Mouse (Mus musculus): ENCODE data around the gene Gjd3.
"Not testable (repeated sequence)": the region's sequence is repeated elsewhere in the genome, so short reads cannot be mapped to it uniquely, and the experiment has no call there.

Gene Gjd3

DNA sequence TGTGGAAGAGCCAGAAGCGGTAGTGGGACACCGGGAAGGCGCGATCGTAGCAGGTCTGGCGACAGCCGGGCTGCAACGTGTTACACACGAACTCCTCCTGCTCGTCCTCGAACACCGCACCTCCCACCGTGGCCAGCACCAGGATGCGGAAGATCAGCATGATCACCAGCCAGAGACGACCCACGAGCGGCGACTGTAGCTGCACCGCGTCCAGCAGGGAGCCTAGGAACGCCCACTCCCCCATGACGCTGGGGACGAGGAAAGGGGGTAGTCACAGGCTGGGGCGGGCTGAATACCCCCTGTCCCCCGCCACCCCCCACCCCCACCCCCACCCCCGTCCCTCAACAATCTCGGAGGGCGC lies at the start of gene Gjd3:
Gene Gjd3, minus strand, starts transcription at position 244 of the 361 bp plus-strand sequence.
- DNase-seq (ENCODE audit: low spot score in 2 of 2), result no peak

DNA sequence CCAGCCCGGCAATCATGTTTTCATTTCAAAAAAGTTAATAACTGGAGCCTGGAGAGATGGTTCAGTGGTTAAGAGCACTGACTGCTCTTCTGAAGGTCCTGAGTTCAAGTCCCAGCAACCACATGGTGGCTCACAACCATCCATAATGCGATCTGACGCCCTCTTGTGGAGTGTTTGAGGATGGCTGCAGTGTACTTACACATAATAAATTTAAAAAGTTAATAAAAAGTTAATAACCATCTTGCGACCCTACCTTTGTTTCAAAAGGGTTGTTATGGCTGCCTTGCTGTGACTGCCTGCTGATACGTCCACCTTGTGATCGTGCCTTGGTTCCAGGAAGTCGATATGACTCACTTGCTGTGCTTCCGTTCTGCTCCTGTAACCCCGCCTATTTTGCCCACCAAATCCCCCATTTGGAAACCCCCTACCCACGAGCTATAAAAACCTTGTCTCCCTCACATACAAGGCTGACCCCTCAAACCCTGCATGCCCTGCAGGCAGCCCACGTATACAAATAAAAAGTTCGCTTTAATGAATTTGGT lies 44.2 kb upstream of the Gjd3 start:
- no peak for DNase-seq (ENCODE audit: low spot score in 2 of 2)

DNA sequence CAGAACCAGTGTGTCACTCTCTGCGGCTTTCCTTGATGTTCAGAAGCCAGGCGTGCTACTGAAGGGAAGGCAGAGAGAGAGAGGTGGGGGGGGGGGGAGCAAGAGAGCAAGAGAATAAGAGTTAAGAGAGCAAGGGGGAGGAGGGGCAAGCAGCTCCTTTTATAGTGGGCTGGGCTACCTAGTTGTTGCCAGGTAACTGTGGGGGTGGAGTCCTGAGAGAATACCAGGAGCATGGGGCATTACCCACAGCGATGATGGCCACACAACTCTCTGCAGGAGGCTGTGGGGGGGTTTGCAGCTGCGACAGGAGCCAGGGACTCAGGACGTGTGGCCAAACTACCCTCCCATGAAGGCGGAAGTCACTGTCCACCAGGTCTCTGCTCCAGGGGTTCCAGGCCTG lies 43.1 kb upstream of the Gjd3 start:
- no peak for DNase-seq (ENCODE audit: low spot score in 2 of 2)

DNA sequence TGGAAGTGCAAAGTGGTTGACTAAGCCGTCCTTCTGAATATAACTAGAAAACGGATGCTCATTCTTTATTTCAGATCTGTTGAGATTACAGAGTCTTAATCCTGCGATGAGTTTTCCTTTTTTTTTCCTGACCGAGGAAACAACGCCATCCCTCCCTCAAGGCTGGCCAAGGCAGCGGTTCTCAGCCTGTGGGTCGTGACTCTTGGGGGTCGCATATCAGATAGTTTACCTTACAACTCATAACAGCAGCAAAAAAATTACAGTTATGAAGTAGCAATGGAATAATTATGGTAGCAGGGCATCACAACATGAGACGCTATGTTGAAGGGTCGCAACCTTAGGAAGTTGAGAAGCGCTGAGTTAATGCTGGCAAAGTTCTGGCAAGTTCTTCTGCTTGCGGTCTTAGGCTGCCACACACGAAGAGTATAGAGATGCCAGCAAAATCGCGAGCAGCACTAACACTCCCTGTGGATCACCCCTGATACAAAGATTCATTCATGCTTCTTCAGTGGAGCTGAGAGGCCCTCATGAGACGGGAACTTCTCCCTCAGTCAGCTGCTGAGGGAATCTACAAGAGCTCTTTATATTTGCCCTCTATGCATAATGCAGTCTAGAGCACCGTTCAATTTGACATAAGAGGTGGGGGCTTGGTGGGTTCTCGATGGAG lies 41.8 kb upstream of the Gjd3 start:
- DNase-seq (ENCODE audit: low spot score in 2 of 2), result no peak

DNA sequence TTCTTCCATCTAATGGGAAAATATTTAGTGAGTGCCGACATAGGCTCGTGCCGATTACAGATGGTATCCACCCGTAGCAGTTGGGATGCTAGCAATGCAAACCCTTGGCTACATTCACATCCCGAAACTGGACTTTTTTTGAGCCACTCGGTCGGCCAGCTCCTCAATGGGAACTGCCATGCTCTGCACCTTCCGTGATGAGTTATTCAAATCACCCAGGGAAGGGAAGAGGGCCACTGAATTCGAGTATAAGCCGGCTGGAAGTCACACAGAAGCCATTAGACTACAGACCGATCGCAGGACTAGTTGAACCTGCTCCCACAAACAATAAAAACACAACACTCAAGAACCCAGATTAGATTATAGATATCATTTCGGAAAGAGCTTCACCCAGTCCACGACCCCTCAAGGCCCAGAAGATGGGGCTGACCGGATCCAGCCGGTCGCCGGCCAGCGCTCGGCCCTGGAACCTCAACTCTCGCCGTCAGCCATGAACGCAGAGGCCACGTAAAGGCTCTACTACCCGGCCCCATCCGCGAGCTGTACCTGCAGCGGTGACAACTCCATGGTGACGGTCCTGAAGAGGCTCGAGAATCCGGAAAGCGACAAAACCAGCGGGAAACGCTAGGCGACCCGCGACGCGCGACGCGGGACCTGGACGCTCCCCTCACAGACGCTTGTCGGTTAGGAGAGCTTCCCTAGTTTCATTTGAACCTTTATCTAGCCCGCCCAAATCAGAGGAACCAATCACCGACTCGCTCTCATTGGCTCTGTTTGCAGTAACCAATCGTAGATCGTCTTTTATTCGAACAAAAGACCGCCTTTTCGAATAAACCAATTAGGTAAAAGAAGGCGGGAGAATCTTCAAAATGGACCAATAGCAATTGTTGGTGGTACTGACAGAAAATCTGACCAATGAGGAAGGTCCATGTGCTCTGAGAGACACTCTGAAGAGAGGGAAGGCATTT lies 41.0 kb upstream of the Gjd3 start, which contains the start of gene Top2a:
Gene Top2a, minus strand, starts transcription at position 690 of the 968 bp plus-strand sequence.
- DNase-seq (ENCODE audit: low spot score in 2 of 2), result peak; percentile 97 to 98

DNA sequence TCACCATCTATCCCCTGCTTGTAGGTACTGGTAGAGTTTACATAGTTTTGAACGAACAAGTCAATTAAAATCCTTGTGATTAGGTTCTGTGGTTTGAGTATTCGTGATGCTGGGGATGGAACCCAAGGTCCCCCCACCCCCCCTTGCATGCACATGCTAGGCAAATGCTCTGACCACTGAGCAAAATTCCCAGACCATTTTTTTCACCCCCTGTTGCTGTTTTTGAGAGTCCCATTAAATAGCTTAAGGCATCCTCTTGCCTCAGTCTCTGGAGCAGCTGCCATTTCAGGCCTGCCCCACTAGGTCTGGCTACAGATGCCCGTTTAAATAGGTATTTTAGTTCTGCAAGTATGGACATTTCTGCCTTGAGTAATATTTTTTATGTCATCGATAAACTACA lies 40.3 kb upstream of the Gjd3 start:
- DNase-seq (ENCODE audit: low spot score in 2 of 2), result no peak

DNA sequence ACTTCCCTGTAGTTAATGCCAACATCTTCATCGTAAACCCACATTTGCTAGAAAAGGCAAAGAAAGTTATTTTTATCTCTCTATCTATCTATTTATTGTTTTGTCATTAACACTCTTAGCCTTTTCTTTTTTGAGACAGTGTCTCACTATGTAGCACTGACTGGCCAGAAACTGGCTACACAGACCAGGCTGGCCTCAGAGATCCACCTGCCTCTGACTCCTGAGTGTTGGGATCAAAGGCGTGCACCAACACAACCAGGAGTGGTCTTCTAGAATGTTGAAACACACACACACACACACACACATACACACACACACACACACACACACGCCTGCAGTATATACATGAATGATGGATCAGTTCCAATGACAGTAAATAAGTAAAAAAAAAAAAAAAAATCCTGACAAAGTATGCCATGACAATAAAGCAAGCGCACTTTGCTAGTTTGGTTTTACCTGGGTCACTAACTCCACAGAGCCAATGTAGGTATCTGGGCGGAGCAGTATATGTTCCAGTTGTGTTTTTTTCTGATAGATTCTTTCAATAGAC lies 39.6 kb upstream of the Gjd3 start:
- DNase-seq (ENCODE audit: low spot score in 2 of 2), result no peak

DNA sequence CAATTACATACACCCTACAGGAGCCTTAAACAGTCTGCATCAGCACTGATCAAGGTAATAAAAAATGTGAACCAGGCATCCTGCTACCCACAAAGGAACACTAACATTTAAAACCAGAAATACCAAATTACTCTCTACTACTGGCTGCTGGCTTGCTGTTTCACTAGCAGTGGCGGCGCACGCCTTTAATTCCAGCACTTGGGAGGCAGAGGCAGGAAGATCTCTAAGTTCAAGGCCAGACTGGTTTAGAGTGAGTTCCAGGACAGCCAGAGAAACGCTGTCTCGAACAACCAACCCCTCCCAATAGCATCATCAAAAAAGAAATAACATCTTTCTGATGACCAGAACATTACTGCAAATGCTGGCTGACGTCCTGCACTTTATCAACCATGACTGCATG lies 37.0 kb upstream of the Gjd3 start:
- DNase-seq (ENCODE audit: low spot score in 2 of 2), result no peak

DNA sequence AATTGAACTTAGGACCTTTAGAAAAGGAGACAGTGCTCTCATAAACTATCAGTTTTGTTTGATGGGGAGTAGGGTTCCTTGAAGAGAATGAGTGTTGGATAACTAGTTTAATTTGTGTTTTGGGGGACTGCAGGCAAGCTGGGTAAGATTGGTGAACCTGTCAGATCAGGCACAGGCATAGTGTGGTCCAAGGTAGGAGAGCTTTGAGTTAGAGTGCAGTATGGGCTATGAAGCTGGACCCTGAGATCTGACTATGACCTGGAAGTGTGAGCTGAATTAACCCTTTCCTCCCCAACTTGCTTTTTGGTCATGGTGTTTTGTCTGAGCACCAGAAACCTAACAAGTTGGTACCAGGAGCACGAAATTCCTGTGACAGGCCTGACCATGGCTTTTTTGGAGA lies 31.0 kb upstream of the Gjd3 start:
- no peak for DNase-seq (ENCODE audit: low spot score in 2 of 2)

DNA sequence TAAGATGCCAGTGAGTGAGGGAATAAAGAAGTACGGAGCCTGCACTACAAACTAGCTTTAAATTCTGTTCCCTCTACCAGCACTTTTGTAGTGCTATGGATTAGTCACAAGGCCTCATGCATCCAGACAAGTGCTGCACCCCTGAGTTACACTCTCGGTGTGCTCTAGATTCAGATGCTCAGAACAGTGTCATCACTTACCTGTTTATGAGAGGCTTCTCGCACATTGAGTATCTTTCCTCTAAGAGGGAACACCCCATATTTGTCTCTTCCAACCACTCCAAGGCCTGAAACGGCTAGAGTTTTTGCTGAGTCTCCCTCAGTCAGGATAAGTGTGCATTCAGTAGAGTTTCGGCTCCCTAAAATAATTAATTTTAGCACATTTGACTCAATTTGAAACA lies 27.9 kb upstream of the Gjd3 start:
- no peak for DNase-seq (ENCODE audit: low spot score in 2 of 2)

DNA sequence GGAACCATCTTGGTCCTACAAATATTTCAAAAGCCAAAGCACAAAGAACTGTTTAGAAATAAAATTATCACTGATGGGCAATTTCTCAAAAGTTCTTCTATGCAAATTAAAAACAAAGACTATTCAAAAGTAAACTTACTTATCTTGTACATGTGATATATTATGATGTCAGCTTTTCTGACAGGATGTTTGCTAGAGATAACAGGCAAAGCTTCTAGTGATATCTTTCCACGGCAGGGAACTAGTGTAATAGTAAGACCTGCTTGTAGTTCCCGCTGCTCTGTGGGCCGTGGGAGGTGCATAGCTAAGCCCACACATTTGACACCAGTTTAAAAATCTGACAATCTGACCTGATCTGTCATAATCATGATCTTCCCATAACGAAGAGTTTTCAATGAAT lies 27.3 kb upstream of the Gjd3 start:
- no peak for DNase-seq (ENCODE audit: low spot score in 2 of 2)

DNA sequence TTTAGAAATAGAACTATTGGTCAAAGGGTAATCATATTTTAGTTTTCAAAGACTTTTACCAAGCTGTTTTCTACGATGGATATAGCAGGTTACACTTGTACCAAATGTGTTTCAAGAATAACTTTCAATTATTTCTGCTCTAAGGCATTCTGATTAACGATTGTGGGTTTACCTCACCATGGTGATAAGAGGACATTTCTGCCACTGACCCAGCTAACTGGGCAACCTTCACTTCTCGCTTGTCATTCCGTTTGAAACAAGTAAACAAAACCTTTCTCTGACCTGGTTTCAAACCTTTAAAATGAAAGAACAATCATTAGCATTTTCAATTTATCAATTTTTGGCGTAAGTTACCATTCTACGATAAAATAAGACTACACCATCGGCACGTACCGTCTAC lies 24.0 kb upstream of the Gjd3 start:
- DNase-seq (ENCODE audit: low spot score in 2 of 2), result no peak

DNA sequence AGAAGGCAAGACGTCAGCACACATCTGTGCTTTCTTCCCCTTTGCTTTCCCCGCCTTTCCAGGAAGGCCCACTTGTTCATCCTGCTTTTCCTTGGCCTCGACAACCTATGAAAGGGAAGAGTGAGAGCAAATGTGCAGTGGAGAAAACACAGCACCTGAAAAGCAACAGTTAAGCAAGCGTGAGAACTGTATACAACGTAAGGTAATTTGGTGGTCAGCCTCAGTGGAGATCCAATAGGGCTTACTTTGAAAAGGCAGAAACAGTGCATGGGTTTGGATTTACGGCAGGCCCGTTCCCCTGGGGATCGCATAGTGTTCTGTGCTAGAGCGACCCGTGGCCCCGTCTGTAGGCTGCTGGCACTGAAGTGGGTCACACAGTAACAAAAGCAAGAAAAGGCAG lies 16.4 kb upstream of the Gjd3 start:
- no peak for DNase-seq (ENCODE audit: low spot score in 2 of 2)

DNA sequence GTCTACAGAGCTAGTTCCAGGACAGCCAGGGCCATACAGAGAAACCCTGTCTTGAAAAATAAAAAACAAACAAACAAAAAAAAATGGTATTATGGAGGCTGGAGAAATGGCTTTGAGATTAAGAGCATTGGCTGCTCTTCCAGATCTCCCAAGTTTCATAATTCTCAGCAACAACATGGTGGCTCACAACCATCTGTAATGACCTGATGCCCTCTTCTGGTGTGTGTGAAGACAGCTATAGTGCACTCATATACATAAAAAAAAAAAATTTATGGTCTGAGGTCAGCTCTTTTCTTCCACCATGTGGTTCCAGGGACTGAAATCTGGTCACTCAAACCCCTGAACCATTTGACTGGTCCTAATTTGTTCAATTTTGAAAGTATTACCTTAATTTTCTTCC lies 16.0 kb upstream of the Gjd3 start:
- no peak for DNase-seq (ENCODE audit: low spot score in 2 of 2)

DNA sequence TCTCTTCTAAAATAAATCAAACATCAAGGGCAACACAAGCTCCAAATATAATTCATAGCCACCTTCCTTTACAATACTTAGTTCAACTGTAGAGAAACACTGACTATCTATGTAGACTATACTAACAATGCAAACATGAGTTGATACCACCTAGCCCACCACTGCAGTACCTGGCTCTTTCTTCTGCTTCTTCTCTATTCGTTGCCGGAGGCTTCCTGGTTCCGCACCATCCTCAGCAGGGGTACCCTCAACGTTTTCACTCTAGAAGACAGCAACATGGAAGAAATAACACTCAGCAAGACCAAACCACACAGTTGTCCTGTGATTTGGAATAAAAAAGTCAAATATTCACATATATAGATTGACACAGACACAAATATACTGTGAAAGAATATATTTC lies 14.8 kb upstream of the Gjd3 start:
- no peak for DNase-seq (ENCODE audit: low spot score in 2 of 2)

DNA sequence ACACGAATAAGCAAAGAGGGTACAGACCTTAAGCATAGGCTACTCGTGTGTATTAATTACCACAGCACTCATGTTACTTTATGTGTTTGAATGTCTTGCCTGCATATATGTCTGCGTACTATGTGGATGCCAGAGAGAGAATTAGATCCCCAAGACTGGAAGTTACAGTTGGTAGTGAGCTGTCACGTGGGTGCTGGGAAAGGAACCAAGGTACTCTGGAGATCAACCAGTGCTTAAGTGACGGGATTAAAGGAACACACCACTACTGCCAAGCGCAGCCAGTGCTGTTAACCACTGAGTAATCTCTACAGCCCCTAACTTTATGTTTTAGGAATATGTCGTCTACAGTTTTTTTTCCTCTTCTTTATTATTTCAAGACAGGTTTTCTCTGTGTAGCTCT lies 13.2 kb upstream of the Gjd3 start:
- no peak for DNase-seq (ENCODE audit: low spot score in 2 of 2)

DNA sequence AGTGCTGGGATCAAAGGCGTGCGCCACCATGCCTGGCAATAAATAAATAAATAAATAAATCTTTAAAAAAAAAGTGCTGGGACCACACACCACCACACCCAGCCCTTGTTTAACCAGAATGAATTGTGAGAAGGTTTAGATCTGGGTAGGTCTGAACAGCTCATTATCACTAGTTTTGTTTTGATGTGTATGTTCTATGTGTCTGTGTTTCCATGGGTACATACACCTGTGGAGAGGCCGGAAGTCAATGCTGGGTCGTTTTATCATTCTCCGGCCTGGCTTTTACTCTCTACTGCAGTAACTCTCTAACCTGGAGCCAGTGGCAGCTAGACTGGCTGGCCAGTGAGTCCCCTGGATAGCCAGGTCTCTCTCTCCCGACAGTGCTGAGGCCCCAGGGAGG lies 8.1 kb upstream of the Gjd3 start:
- DNase-seq (ENCODE audit: low spot score in 2 of 2), result no peak

DNA sequence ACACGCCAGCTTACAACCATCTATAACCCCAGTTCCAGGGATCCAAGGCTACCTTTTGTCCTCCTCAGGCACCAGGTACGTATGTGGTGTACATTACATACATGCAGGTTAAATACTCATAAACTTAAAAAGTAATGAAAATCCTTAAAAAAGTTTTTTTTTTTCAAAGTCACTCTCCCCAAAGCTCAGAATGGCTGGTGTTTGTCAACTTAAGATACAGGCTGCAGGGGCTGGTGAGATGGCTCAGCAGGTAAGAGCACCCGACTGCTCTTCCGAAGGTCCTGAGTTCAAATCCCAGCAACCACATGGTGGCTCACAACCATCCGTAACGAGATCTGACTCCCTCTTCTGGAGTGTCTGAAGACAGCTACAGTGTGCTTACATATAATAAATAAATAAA lies 5.4 kb upstream of the Gjd3 start:
- not testable (repeated sequence) for DNase-seq (ENCODE audit: low spot score in 2 of 2)

DNA sequence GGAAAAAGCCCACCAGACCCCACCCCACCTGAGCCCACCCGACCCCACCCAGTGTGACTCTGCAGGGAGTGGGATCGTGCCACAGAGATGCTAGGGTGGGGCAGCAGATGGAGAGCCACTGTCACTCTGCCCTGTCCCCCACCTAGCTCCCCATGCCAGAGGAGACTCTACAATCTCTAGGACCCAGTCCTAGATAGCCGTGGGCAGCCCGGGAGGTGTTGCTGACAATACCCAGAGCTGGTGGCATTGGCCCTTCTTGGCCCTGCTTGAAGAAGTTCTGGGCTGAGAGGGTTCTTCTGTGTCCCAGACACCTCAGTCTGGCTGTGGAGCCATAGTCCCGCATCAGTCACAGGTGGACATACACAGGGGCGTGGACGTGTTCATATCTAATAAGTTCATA lies 2.7 kb upstream of the Gjd3 start:
- DNase-seq (ENCODE audit: low spot score in 2 of 2), result no peak

DNA sequence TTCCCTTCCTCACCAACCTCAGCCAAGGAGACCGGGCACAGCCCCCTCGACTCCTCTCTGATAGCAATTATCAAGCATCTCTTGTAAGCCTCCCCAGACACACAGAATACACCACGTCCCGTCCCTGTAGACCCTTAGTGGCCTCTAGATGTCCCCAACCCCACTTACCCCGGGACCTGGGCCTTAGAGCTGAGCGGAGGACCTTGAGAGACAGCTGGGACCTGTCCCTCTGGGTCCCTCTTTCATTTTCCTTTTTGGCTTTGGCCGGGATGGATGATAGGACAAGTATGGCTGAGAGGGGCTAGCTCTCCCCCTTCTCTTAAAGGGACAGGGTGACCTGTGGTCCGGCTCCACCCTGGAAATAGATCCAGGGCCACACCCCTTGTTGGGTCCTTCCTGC lies 735 bp upstream of the Gjd3 start:
- no peak for DNase-seq (ENCODE audit: low spot score in 2 of 2)

DNA sequence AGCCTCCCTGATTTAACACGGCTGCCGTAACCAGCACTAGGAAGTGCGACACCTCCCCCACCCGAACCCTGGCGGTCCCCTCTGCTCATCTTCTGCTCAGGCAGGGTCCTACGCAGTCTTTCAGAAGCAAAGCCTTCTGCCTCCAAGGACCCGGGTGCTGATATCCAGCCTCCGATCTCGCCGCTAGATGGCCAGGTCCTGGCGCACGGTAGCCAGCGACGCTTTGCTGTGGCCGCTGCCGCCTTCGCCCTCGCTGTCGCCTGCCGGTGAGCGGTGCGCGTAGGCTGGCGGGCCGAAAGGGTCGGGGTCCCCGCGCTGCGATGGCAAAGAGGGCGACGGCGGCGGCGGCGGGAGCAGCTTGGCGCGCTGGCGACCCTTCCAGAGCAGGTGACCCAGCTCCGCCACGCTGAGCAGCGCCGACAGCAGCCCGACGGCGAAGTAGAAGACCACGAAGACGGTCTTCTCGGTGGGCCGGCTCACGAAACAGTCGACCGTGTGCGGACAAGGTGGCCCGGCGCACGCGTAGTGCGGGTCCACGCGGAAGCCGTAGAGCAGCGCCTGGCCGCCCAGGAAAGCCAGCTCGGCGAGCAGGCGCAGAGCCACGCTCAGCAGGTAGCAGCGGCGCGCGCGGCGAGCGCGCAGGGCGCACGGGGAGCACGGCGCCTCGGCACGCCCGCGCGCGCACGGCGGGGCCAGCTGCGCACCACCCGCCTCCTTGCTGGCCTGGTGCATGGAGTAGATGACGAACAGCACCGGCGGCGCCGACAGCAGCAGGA lies 631 bp downstream of the Gjd3 start:
- DNase-seq (ENCODE audit: low spot score in 2 of 2), result peak in 1 of 2 experiments; percentile 57

Measured in natural killer cell, adult 2 months (primary cell).